Mouse (Mus musculus): Measurements from ENCODE around the gene Gm4884.
"Not testable (repeated sequence)": the region's sequence is repeated elsewhere in the genome, so short reads cannot be mapped to it uniquely, and the experiment has no call there.

Gm4884 gene

DNA sequence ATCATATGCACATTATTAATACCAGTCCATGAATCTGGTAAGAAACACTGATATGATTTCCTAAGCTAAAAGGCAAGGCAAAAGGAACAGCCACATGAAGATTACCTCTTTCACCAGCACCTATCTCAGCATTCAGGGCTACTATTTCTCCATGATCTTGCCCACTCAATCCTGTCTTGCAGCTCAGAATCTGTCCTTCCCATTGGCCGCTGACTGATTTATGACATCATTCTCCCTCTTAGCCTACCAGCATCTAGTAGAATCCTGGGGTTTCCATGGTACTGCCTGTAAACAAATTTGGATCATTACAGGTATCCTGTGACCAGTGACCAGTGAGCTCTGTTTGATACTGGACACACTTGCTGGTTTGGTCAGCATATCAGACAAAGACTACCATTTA, at the start of gene Gm4884:
TSS of gene Gm4884 (plus strand) at position 301 of the 400 bp plus-strand sequence.
- not testable (repeated sequence) for DNase-seq (ENCODE audit: low spot score in 2 of 2)

DNA sequence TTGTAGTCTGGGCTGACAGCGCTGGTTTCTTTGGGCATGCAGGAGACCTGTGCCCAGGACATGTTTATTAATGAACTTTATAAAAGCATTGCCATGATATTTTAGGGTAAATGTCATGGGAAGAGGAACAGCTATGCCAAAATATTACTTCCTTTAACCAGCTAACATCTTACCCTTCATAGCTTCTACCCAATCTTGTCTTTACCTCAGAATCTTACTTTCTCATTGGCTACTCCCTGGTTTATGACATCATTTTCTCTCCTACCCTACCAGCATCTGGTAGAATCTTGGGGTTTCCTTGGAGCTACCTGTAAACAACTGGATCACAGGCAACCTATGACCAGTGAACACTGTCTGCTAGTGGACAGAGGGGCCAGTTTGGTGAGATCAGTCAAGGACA, 45.3 kb upstream of the Gm4884 start, which contains the start of gene 4930433I11Rik:
TSS of gene 4930433I11Rik (plus strand) at position 301 of the 400 bp plus-strand sequence.
- DNase-seq (ENCODE audit: low spot score in 2 of 2), result no peak

DNA sequence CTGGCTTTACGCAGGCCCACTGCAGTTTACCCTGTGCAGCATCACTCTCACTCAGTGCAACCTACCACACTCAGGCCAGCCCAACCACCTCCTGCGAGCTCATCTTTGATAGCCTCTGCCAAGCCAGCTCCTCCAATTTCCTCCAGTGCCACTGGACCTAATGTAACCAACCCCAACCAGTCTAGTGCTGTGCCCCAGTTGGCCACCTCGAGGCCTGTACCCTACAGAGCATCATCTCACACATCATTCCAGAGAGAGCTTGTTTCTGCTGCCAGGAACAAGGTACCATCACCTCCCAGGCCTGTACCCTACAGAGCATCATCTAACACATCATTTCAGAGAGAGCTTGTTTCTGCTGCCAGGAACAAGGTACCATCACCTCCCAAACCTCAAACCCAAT, 11.5 kb downstream of the Gm4884 start:
- not testable (repeated sequence) for DNase-seq (ENCODE audit: low spot score in 2 of 2)

Data from left cerebral cortex, adult 9 months (tissue).